Mouse (Mus musculus) heart, embryonic 11.5 days (tissue): ENCODE data around the gene Wdr93. TPM values are rescaled to one million over a fixed set of nuclear protein-coding genes. Genes with fewer than 3 reads are reported as not detected.

Experiments
- ATAC-seq: fragments of 200-750 bp; cut with Nextera tagmentation; replicated peaks from 2 replicates; pipeline ENCODE4 v1.8.0; 2017; ENCODE audit warnings: moderate library complexity; ENCODE audit not compliant: insufficient number of reproducible peaks, low FRiP score, low TSS enrichment
- H3K27ac ChIP-seq: fragments of 300-500 bp; sonication (generic); 2 replicates; pipeline ENCODE4 v1.5.1; 2014; ENCODE audit warnings: mild to moderate bottlenecking, low read depth, low read length
- H3K27me3 ChIP-seq: fragments of 300-500 bp; sonication (generic); 2 replicates; pipeline ENCODE4 v1.6.1; 2014; ENCODE audit warnings: mild to moderate bottlenecking, low read length, mixed read lengths; ENCODE audit not compliant: control insufficient read depth, insufficient read depth
- H3K36me3 ChIP-seq: fragments of 300-500 bp; sonication (generic); 2 replicates; pipeline ENCODE4 v1.6.1; 2014; ENCODE audit warnings: mild to moderate bottlenecking, low read length, moderate library complexity, mixed read lengths; ENCODE audit not compliant: control insufficient read depth, insufficient read depth
- H3K4me1 ChIP-seq: fragments of 300-500 bp; sonication (generic); 2 replicates; pipeline ENCODE4 v1.6.1; 2014; ENCODE audit warnings: low read length; ENCODE audit not compliant: control insufficient read depth, insufficient read depth
- H3K4me2 ChIP-seq: fragments of 300-500 bp; sonication (generic); 2 replicates; pipeline ENCODE4 v1.6.1; 2014; ENCODE audit warnings: mild to moderate bottlenecking, moderate library complexity
- H3K4me3 ChIP-seq: fragments of 300-500 bp; sonication (generic); 2 replicates; pipeline ENCODE4 v1.5.1; 2014; ENCODE audit warnings: low read depth, low read length
- H3K9ac ChIP-seq: fragments of 300-500 bp; sonication (generic); 2 replicates; pipeline ENCODE4 v1.6.1; 2014; ENCODE audit warnings: mild to moderate bottlenecking, low read depth, low read length, moderate library complexity
- H3K9me3 ChIP-seq: fragments of 300-500 bp; sonication (generic); replicated peaks from 2 replicates; pipeline ENCODE4 v1.6.1; 2016; ENCODE audit warnings: low read length; ENCODE audit not compliant: control insufficient read depth
- WGBS: fragments of 180-500 bp; shearing (Covaris S2); extraction: QIAGEN DNeasy Blood & Tissue Kit; methylation state at CpG from one replicate; pipeline ENCODE4 v1.1.7; 2014; ENCODE audit not compliant: insufficient replicate concordance; 5-methylcytosine and 5-hydroxymethylcytosine counted together
- polyA plus RNA-seq: library from polyadenylated mRNA; unstranded; fragments of >200 nt; fragmentation: Nextera tagmentation; extraction: Ambion mirVana; gene quantifications from 2 replicates; pipeline ENCODE4 v1.2.1, GENCODE M21; 2014

Wdr93 gene
- polyA plus RNA-seq, 1 experiment from 2014 or later, result 6.6 TPM

DNA sequence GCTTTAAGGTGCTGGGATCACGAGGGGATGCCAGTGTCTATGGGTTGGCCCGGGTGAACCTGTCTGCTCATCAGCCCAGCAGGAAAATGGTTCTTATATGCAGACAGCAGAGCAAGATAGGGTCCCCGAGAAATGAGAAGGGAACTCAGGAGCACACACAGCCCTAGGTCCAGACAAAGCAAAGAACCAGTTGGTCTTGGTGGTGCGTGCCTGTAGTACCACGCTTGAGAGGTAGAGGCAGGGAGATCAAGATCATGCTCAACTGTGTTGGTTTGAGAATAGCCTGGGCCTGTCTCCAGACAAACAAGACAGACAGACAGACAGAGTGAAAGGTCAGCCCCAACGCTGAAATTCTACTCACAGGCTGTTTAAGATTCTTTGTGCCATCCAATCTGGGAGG lies 56.5 kb downstream of the Wdr93 start:
- H3K4me3 ChIP-seq, result no peak overlapping the region
- no peak for ATAC-seq
- H3K36me3 ChIP-seq, result no peaks in the 10 kb centered on the region
- no peak overlapping the region for H3K9ac ChIP-seq
- 54% methylated on average over 6 of the region's 6 CpGs for WGBS
- no peak overlapping the region for H3K27ac ChIP-seq
- peaks cover 16% of the 10 kb centered on the region for H3K27me3 ChIP-seq
- no peaks in the 10 kb centered on the region for H3K4me1 ChIP-seq
- no peaks in the 10 kb centered on the region for H3K9me3 ChIP-seq
- no peak overlapping the region for H3K4me2 ChIP-seq

DNA sequence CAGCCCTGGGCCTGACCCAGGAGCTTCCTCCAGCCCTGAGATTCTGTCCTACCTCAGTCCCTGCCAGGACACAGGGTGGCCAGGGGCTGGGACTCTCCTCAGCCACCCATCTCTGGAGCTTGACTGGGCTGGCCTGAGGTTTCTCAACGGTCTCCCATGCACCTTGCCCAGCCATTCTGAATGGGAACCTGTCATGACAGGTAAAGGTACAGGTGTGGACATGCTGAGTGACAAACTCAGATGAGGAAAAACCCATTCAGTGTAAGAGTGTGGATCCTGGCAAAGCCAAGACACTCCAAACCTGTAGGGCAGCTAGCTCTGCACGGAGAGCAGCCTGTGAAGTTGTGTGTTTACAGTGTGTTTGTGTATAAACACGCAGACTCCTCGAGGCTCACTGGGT lies 57.4 kb downstream of the Wdr93 start:
- 78% methylated on average over 4 of the region's 4 CpGs for WGBS
- Histone ChIP-seq H3K9ac (no peak overlapping the region), H3K9me3 (no peaks in the 10 kb centered on the region), H3K36me3 (no peaks in the 10 kb centered on the region), H3K4me2 (no peak overlapping the region), H3K4me1 (no peaks in the 10 kb centered on the region), H3K27me3 (peaks cover 12% of the 10 kb centered on the region; the same call in 1 of the 2 replicates), H3K4me3 (no peak overlapping the region), H3K27ac (no peak overlapping the region)
- ATAC-seq, result no peak

DNA sequence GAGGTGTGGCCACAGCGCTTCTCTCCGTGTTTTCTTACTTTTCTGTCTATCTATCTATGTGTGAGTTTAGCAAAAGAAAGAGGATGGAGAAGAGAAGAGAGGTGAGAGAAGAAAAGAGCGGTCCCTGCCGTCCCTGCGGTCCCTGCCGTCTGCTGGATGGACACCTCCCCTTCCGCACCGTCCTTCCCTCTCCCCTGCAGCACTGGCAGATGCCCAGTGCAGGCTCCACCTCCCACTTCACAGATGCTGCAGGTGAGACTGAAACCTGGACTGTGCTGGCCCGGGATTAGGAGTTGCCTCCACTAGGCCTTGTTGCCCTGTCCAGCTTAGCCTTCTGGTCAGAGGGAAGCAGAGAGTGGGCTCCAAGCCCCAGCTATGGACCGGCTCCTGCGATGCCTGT lies 58.4 kb downstream of the Wdr93 start:
- H3K9me3 ChIP-seq, result no peaks in the 10 kb centered on the region
- no peaks in the 10 kb centered on the region for H3K4me1 ChIP-seq
- H3K4me3 ChIP-seq, result no peak overlapping the region
- no peak for ATAC-seq
- no peak overlapping the region for H3K27ac ChIP-seq
- no peak overlapping the region for H3K9ac ChIP-seq
- WGBS, result 75% methylated on average over 11 of the region's 11 CpGs
- H3K27me3 ChIP-seq, result peaks cover 12% of the 10 kb centered on the region; the same call in 1 of the 2 replicates
- no peaks in the 10 kb centered on the region for H3K36me3 ChIP-seq
- no peak overlapping the region for H3K4me2 ChIP-seq

DNA sequence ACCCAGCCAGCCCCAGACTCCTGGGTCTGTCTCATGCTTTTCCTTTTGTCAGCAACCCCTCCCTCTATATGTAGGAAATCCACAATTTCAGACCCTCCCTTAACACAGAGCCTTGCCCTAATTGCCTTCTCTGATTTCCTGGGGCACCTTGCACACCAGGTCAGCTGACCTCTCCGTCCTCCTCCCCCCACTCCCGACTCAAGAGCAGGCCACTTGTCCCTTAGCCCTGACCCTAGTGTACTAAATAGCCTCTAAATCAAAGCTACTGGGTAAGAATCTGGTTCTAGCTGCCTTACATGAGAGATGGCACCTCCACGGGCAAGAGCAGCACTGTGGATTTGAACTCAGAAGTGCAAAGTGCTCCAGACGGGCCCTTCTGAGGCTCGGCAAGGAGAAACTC lies 59.1 kb downstream of the Wdr93 start:
- Histone ChIP-seq H3K4me2 (no peak overlapping the region), H3K27me3 (peaks cover 10% of the 10 kb centered on the region; the same call in 1 of the 2 replicates), H3K4me3 (no peak overlapping the region), H3K9ac (no peak overlapping the region), H3K36me3 (no peaks in the 10 kb centered on the region), H3K27ac (no peak overlapping the region), H3K4me1 (no peaks in the 10 kb centered on the region), H3K9me3 (no peaks in the 10 kb centered on the region)
- WGBS, result 57% methylated on average over 5 of the region's 5 CpGs
- ATAC-seq, result no peak

DNA sequence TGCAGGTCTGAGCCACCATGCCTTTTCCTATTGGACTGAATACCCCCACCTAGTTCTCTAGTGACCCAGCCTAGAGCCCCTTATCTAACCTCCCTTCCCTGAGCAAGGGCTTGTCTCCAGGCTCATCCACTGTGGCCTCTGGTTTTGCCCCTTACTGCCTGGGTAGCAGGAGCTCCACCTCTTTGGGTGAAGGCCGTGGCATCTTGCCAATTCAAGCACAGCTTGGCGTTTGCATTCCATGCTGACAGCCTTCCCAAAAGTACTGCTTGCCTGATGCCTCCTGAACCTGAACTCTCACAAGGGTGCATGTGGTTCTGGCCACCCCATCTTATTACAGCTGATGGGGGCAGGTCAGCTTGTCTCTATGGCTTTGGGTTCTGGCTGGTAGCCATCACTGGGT lies 60.9 kb downstream of the Wdr93 start:
- no peak overlapping the region for H3K4me2 ChIP-seq
- H3K4me1 ChIP-seq, result no peaks in the 10 kb centered on the region
- no peaks in the 10 kb centered on the region for H3K36me3 ChIP-seq
- H3K9me3 ChIP-seq, result no peaks in the 10 kb centered on the region
- ATAC-seq, result no peak
- no peak overlapping the region for H3K9ac ChIP-seq
- H3K27ac ChIP-seq, result no peak overlapping the region
- H3K4me3 ChIP-seq, result no peak overlapping the region
- H3K27me3 ChIP-seq, result peaks cover 2% of the 10 kb centered on the region; the same call in 1 of the 2 replicates
- WGBS, result 40% methylated on average over 2 of the region's 2 CpGs

DNA sequence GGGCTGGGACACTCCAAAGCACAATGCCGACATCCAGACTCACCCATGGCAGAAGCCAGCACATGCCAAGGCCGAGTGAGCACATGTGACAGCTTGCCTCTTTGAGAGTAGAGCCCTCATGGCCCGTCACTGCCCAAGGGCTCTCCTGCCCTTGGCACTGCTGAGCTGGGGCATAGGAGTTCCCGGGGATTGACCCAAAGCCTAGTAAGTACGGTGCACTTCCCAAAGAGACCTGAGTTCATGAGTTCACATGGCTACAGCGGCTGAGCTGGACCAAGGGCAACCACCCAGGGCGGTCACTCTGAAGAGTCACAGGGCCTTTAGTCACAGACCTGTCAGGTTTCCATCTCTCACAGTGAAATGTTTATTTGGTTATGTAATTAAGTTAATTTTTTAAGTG lies 65.6 kb downstream of the Wdr93 start:
- peaks cover 21% of the 10 kb centered on the region for H3K27me3 ChIP-seq
- ATAC-seq, result no peak
- no peaks in the 10 kb centered on the region for H3K36me3 ChIP-seq
- no peak overlapping the region for H3K4me3 ChIP-seq
- H3K4me1 ChIP-seq, result 0 out of 2 replicates have a peak, but pooled peaks cover 2% of the 10 kb centered on the region
- no peak overlapping the region for H3K27ac ChIP-seq
- no peak overlapping the region for H3K4me2 ChIP-seq
- WGBS, result 79% methylated on average over 7 of the region's 7 CpGs
- H3K9me3 ChIP-seq, result no peaks in the 10 kb centered on the region
- H3K9ac ChIP-seq, result no peak overlapping the region

DNA sequence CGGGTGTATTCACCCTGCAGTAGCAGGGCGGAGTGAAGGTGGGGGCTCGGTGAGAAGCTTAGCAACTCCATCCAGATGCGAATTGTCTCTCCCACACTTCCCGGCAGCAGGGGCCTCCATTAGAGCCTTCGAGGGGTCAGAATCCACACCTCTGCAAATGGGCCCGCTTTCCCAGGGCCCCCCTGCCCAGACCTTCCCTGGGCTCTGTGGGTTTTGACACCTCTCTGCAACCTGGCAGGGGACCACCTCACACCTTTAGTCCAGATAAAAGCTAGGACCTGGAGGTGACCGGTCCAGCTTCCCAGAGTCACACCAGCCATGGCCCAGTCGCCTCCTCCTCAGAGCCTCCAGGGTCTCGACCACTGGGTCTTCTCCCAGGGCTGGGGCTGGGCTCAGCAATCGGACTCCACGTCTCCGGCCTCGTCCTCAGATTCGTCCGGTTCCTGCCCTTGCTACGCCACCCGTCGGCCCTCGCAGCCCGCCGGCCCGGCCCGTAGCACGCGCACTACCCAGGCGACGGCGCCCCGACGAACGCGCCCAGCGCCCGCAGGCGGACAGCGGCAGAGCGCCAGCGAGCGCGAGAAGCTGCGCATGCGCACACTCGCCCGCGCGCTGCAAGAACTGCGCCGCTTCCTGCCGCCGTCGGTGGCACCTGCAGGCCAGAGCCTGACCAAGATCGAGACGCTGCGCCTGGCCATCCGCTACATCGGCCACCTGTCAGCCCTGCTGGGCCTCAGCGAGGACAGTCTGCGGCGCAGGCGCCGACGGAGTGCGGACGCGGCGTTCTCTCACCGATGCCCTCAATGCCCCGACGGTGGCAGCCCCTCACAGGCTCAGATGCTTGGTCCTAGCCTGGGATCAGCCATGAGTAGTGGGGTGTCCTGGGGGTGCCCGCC lies 67.9 kb downstream of the Wdr93 start, which contains the start of gene Mesp2:
Gene Mesp2 (plus strand): TSS at position 117 of the 896 bp plus-strand sequence.
- 0 out of 2 replicates have a peak, but pooled peaks have one; percentile 55 for ATAC-seq
- Histone ChIP-seq H3K27me3 (peaks cover 21% of the 10 kb centered on the region), H3K4me3 (peak within 1 kb of the TSS; percentile 36), H3K9me3 (no peaks in the 10 kb centered on the region), H3K27ac (no peak within 1 kb of the TSS), H3K4me1 (0 out of 2 replicates have a peak, but pooled peaks cover 2% of the 10 kb centered on the region), H3K9ac (peak within 1 kb of the TSS; percentile 60), H3K36me3 (no peaks in the 10 kb centered on the region), H3K4me2 (peak within 1 kb of the TSS; percentile 70)
- WGBS, result 11% methylated on average over 71 of the region's 71 CpGs

DNA sequence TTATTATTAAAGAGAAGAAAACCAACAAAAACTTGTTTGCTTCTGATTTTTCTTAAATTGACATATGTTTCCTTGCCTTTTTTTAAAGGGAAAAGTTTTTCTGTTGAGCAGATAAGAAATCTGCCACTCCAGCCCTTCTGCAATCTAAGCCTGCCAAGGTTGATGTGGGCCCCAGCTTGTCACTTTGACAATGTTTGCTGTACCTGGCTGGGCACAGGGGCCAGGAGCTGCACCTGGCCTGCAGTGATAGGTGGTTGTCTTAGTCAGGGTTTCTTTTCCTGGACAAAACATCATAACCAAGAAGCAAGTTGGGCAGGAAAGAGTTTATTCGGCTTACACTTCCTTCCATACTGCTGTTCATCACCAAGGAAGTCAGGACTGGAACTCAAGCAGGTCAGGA lies 70.4 kb downstream of the Wdr93 start:
- peaks cover 21% of the 10 kb centered on the region for H3K27me3 ChIP-seq
- H3K9me3 ChIP-seq, result no peaks in the 10 kb centered on the region
- no peaks in the 10 kb centered on the region for H3K36me3 ChIP-seq
- no peak for ATAC-seq
- no peak overlapping the region for H3K4me3 ChIP-seq
- 71% methylated on average over 1 of the region's 1 CpGs for WGBS
- no peak overlapping the region for H3K4me2 ChIP-seq
- 0 out of 2 replicates have a peak, but pooled peaks cover 2% of the 10 kb centered on the region for H3K4me1 ChIP-seq
- no peak overlapping the region for H3K27ac ChIP-seq
- H3K9ac ChIP-seq, result no peak overlapping the region
